Mouse (Mus musculus) forebrain, postnatal 0 days (tissue): ENCODE data around the gene OR5BS1P. TPM values are rescaled to one million over a fixed set of nuclear protein-coding genes. Genes with fewer than 3 reads are reported as not detected.
"Not testable (repeated sequence)": the region's sequence is repeated elsewhere in the genome, so short reads cannot be mapped to it uniquely, and the experiment has no call there.

Experiments used
- ATAC-seq: fragments of 200-750 bp; cut with Nextera tagmentation; 2 replicates; pipeline ENCODE4 v1.8.0; 2017; ENCODE audit warnings: mild to moderate bottlenecking, moderate library complexity
- DNase-seq: peaks from one replicate; pipeline ENCODE4 v3.0.0-alpha.2; 2015
- H3K27ac ChIP-seq: fragments of 300-500 bp; sonication (generic); 2 replicates; pipeline ENCODE4 v1.5.1; 2014; ENCODE audit warnings: low read depth, mild to moderate bottlenecking, antibody characterized with exemption, low read length, moderate library complexity, mixed read lengths
- H3K27me3 ChIP-seq: fragments of 300-500 bp; sonication (generic); 2 replicates; pipeline ENCODE4 v1.6.1; 2014; ENCODE audit warnings: mild to moderate bottlenecking, low read length, mixed read lengths; ENCODE audit not compliant: insufficient read depth
- H3K36me3 ChIP-seq: fragments of 300-500 bp; sonication (generic); 2 replicates; pipeline ENCODE4 v1.6.1; 2014; ENCODE audit warnings: mild to moderate bottlenecking, moderate library complexity; ENCODE audit not compliant: insufficient read depth
- H3K4me1 ChIP-seq: fragments of 300-500 bp; sonication (generic); 2 replicates; pipeline ENCODE4 v1.6.1; 2014; ENCODE audit warnings: antibody characterized with exemption; ENCODE audit not compliant: insufficient read depth
- H3K4me2 ChIP-seq: fragments of 300-500 bp; sonication (generic); 2 replicates; pipeline ENCODE4 v1.6.1; 2014; ENCODE audit warnings: low read depth, mild to moderate bottlenecking, moderate library complexity
- H3K4me3 ChIP-seq: fragments of 300-500 bp; sonication (generic); 2 replicates; pipeline ENCODE4 v1.5.1; 2014; ENCODE audit warnings: low read depth, low read length, mixed read lengths
- H3K9ac ChIP-seq: fragments of 300-500 bp; sonication (generic); 2 replicates; pipeline ENCODE4 v1.6.1; 2014; ENCODE audit warnings: mild to moderate bottlenecking
- H3K9me3 ChIP-seq: fragments of 300-500 bp; sonication (generic); 2 replicates; pipeline ENCODE4 v1.6.1; 2016; ENCODE audit warnings: low read length
- CTCF ChIP-seq: sonication (generic); IDR thresholded peaks from 2 replicates; pipeline ENCODE4 v1.5.1; 2016; ENCODE audit warnings: antibody characterized with exemption, control low read depth, low read depth
- WGBS: fragments of 180-500 bp; shearing (Covaris S2); extraction: QIAGEN DNeasy Blood & Tissue Kit; methylation state at CpG from one replicate; pipeline ENCODE4 v1.1.7; 2014; 5-methylcytosine and 5-hydroxymethylcytosine counted together
- polyA plus RNA-seq: library from polyadenylated mRNA; unstranded; fragments of >200 nt; fragmentation: Nextera tagmentation; extraction: Ambion mirVana; gene quantifications from 2 replicates; pipeline ENCODE4 v1.2.1, GENCODE M21; 2015
- total RNA-seq: library from RNA; depleted of rRNA; stranded (reverse); fragments of >200 nt; gene quantifications from 2 replicates; pipeline ENCODE4 v1.2.3, GENCODE M21; 2014; rRNA removed

OR5BS1P gene
- total RNA-seq (not detected in 2 replicates), polyA plus RNA-seq (not detected in 2 replicates)

DNA sequence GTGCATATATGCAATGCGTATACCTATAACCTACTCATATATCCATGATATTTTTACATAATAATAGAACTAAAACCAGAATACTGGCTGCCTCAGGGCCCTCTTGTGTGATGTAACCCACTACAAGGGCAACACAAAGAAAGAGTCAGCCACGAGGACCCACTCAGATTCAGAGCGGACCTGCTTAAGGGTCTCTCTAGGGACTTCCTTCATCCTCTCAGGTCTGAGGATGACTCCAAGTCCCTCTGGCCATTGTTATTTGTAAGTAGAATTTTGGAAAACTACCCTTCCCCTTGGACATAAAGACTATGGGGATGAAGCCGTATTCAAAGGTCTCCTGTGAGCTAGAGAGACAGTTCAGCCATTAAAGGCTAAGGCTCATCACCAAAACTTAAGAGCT is at the start of gene OR5BS1P:
TSS of gene OR5BS1P (plus strand) at position 301 of the 400 bp plus-strand sequence.
- H3K4me1 ChIP-seq = no peaks in the 10 kb centered on the region
- no peak within 1 kb of the TSS for H3K4me3 ChIP-seq
- H3K36me3 ChIP-seq = no peaks in the 10 kb centered on the region
- ATAC-seq (no peak), DNase-seq (no peak)
- H3K27ac ChIP-seq = no peak within 1 kb of the TSS
- H3K27me3 ChIP-seq = no peaks in the 10 kb centered on the region
- WGBS = 90% methylated on average over 4 of the region's 4 CpGs
- no peak within 1 kb of the TSS for H3K9ac ChIP-seq
- no peaks in the 10 kb centered on the region for H3K9me3 ChIP-seq
- no peak for TF ChIP-seq CTCF
- H3K4me2 ChIP-seq = no peak within 1 kb of the TSS

DNA sequence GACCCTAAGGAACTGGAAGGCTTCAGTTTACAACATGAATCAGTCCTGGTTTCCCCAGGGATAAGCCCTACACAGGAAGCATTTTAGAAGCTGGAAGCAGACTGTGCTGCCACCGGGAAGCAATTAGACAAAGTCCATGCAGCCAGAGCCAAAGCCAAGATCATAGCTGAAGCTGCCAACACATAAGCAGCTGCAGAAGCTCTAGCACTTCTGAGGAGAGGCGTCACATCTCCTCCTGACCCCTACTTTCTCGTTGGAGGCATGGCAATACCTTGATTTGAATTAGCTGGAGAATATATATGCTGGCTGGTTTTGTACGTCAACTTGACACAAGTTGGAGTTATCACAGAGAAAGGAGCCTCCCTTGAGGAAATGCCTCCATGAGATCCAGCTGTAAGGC is 48.8 kb upstream of the OR5BS1P start:
- DNase-seq = no peak
- Histone ChIP-seq H3K4me2 (no peak overlapping the region), H3K9ac (no peak overlapping the region), H3K4me1 (no peaks in the 10 kb centered on the region), H3K4me3 (no peak overlapping the region), H3K36me3 (no peaks in the 10 kb centered on the region), H3K27ac (no peak overlapping the region), H3K27me3 (no peaks in the 10 kb centered on the region), H3K9me3 (no peaks in the 10 kb centered on the region)
- ATAC-seq = no peak
- no peak for TF ChIP-seq CTCF
- 70% methylated on average over 4 of the region's 4 CpGs for WGBS

DNA sequence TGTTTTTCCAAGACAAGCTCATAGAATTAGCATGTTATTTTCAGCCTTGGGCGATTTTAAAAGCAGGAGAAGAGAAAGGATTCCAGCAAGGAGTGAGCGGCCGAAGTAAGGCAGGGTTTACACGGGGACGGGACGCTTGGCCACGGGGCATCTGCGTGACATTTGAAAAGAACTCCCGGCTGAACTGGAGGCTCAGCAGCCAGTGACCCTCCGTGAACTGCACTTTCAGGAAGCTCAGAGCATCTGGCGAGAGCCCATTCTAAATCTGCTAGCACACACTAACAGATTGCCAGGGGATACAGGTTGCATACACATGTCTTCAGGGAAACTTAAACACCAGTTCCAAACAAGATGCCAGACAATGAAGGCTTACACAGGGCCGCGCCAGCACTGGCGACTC is 45.4 kb upstream of the OR5BS1P start:
- no peak overlapping the region for H3K4me2 ChIP-seq
- no peak for DNase-seq
- 69% methylated on average over 14 of the region's 14 CpGs for WGBS

DNA sequence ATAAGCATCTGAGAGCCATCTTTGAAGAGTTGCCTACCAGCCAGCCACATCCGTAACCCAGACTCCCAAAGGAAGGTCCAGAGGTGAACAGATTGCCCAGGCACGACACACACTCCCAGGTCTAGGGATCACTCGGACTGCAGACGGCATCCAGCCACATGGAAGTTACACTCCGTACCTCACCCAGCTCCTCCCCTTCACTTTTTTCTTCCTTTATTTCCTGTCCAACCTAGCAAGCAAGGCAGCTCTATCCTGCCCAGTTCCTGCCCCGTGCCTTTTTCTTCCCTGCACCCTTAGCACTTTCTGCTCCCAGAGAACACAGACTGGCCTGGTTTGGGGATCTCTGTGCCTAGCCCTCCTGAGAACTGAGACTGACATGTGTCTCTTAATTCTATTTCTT is 44.9 kb upstream of the OR5BS1P start:
- H3K4me1 ChIP-seq = no peaks in the 10 kb centered on the region
- 82% methylated on average over 6 of the region's 6 CpGs for WGBS
- TF ChIP-seq CTCF = no peak
- DNase-seq = no peak
- H3K4me2 ChIP-seq = no peak overlapping the region
- no peaks in the 10 kb centered on the region for H3K36me3 ChIP-seq
- no peaks in the 10 kb centered on the region for H3K9me3 ChIP-seq
- H3K27me3 ChIP-seq = no peaks in the 10 kb centered on the region
- no peak overlapping the region for H3K9ac ChIP-seq
- H3K4me3 ChIP-seq = no peak overlapping the region
- ATAC-seq = no peak
- H3K27ac ChIP-seq = no peak overlapping the region

More for the DNA sequence above, 45.4 kb upstream of the OR5BS1P start:
- no peak overlapping the region for H3K27ac ChIP-seq
- no peaks in the 10 kb centered on the region for H3K9me3 ChIP-seq
- no peaks in the 10 kb centered on the region for H3K27me3 ChIP-seq
- H3K4me1 ChIP-seq = no peaks in the 10 kb centered on the region
- H3K9ac ChIP-seq = no peak overlapping the region
- H3K4me3 ChIP-seq = no peak overlapping the region
- H3K36me3 ChIP-seq = no peaks in the 10 kb centered on the region
- ATAC-seq = no peak
- TF ChIP-seq CTCF = no peak

DNA sequence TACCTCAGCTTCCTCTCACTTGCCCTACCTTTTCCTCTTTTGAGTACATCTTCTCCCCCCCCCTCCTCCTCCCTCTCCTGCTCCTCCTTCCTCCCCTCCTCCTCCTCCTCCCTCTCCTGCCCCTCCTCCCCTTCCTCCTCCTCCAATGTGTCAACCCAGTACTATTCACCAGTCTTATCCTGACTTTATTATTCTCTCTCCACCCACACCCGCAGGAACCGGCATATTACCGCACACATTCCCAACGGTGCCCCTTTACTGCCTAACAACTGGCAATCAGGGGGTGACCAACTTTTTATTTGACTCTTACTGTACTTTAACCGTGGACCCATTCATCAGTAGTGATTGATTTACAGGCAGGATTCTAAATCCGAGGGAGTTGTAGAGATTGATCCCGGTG is 44.5 kb upstream of the OR5BS1P start:
- no peak for TF ChIP-seq CTCF
- Histone ChIP-seq H3K4me2 (no peak overlapping the region), H3K4me3 (no peak overlapping the region), H3K9ac (no peak overlapping the region), H3K27ac (no peak overlapping the region), H3K36me3 (no peaks in the 10 kb centered on the region), H3K9me3 (no peaks in the 10 kb centered on the region), H3K4me1 (no peaks in the 10 kb centered on the region), H3K27me3 (no peaks in the 10 kb centered on the region)
- 88% methylated on average over 7 of the region's 7 CpGs for WGBS
- ATAC-seq (no peak), DNase-seq (no peak)

GRCm38 (mm10) chr15:98430925-98431324 is 38.8 kb upstream of the OR5BS1P start, which contains the start of gene Olfr282:
Olfr282 (plus strand) TSS chr15:98431225.
- not testable (repeated sequence) for ATAC-seq, H3K4me2 ChIP-seq, H3K27me3 ChIP-seq, H3K9me3 ChIP-seq, H3K27ac ChIP-seq, DNase-seq, H3K9ac ChIP-seq, H3K36me3 ChIP-seq, H3K4me1 ChIP-seq, H3K4me3 ChIP-seq
- 51% methylated on average over 5 of the region's 5 CpGs for WGBS

DNA sequence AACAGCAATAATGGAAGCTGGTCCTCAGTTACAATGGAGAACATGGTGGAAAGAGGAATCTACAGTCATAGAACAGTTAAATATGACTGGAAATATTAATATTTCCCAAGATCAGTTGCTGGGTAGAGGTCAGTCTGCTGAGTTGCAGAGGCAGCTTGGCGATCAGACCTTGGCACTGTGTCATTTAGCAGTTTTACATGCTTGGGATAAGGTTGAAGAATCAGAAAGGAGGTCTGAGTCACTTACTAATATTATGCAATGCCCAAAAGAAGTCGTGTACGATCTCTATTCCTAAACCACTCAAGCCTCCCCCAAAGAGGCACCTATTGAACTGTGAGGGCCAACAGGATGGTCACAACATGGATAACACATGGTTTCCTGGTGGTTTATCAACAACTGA is 25.1 kb upstream of the OR5BS1P start:
- Histone ChIP-seq H3K27ac (no peak overlapping the region), H3K4me3 (no peak overlapping the region), H3K9me3 (no peaks in the 10 kb centered on the region), H3K27me3 (no peaks in the 10 kb centered on the region), H3K4me2 (no peak overlapping the region), H3K36me3 (no peaks in the 10 kb centered on the region), H3K4me1 (no peaks in the 10 kb centered on the region), H3K9ac (no peak overlapping the region)
- ATAC-seq (no peak), DNase-seq (no peak)
- 82% methylated on average over 3 of the region's 3 CpGs for WGBS
- no peak for TF ChIP-seq CTCF

DNA sequence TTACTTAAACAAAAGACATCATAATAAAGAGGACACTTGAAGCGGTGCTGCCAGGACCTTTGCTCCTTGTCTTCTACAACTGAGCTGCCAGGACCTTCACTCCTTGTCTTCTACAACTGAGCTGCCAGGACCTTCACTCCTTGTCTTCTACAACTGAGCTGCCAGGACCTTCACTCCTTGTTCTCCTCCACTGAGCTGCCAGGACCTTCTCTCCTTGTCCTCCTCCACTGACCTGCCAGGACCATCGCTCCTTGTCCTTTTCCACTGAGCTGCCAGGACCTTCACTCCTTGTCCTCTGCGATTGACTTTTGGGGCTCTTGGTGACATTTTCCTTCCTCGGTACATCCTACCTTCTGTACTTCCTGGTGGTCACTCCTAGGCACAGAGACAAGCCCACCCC is 21.2 kb upstream of the OR5BS1P start:
- Histone ChIP-seq H3K4me3 (no peak overlapping the region), H3K4me1 (no peaks in the 10 kb centered on the region), H3K27ac (no peak overlapping the region), H3K36me3 (no peaks in the 10 kb centered on the region), H3K27me3 (no peaks in the 10 kb centered on the region), H3K9ac (no peak overlapping the region), H3K9me3 (no peaks in the 10 kb centered on the region), H3K4me2 (no peak overlapping the region)
- no peak for TF ChIP-seq CTCF
- DNase-seq = no peak
- ATAC-seq = no peak
- WGBS = 51% methylated on average over 4 of the region's 4 CpGs
